Mouse (Mus musculus): Measurements from ENCODE around the gene Cdk5r2. TPM values are rescaled to one million over a fixed set of nuclear protein-coding genes. Genes with fewer than 3 reads are reported as not detected.
A peak's percentile ranks its signal among the peaks of the same experiment; 100 is the strongest.

The Cdk5r2 gene
- polyA plus RNA-seq, 1 experiment, result 90.9 TPM

GRCm38 (mm10) chr1:74894966-74895365, 40.2 kb downstream of the Cdk5r2 start:
- peak; percentile 71 for DNase-seq (ENCODE audit: low read depth)
- TF ChIP-seq POLR2A (IDR thresholded peaks at IDR 0.05; ENCODE audit: borderline replicate concordance, extremely low read depth, insufficient read depth, insufficient read length, poor library complexity, severe bottlenecking), result no peak
- TF ChIP-seq CTCF (IDR thresholded peaks at IDR 0.05; ENCODE audit: borderline replicate concordance, extremely low read depth, insufficient read depth, insufficient read length), result peak; percentile 74

GRCm38 (mm10) chr1:74897976-74898375, 43.2 kb downstream of the Cdk5r2 start:
- DNase-seq (ENCODE audit: low read depth), result no peak

GRCm38 (mm10) chr1:74898656-74899431, 44.1 kb downstream of the Cdk5r2 start:
- peak; percentile 64 for DNase-seq (ENCODE audit: low read depth)
- TF ChIP-seq POLR2A (IDR thresholded peaks at IDR 0.05; ENCODE audit: borderline replicate concordance, extremely low read depth, insufficient read depth, insufficient read length, poor library complexity, severe bottlenecking) (no peak), CTCF (IDR thresholded peaks at IDR 0.05; ENCODE audit: borderline replicate concordance, extremely low read depth, insufficient read depth, insufficient read length) (no peak)

More at GRCm38 (mm10) chr1:74897976-74898375, 43.2 kb downstream of the Cdk5r2 start:
- TF ChIP-seq CTCF (IDR thresholded peaks at IDR 0.05; ENCODE audit: borderline replicate concordance, extremely low read depth, insufficient read depth, insufficient read length), result no peak
- no peak for TF ChIP-seq POLR2A (IDR thresholded peaks at IDR 0.05; ENCODE audit: borderline replicate concordance, extremely low read depth, insufficient read depth, insufficient read length, poor library complexity, severe bottlenecking)

GRCm38 (mm10) chr1:74900341-74901285, 45.9 kb downstream of the Cdk5r2 start:
- TF ChIP-seq CTCF (IDR thresholded peaks at IDR 0.05; ENCODE audit: borderline replicate concordance, extremely low read depth, insufficient read depth, insufficient read length) (no peak), POLR2A (IDR thresholded peaks at IDR 0.05; ENCODE audit: borderline replicate concordance, extremely low read depth, insufficient read depth, insufficient read length, poor library complexity, severe bottlenecking) (no peak)
- peak; percentile 39 for DNase-seq (ENCODE audit: low read depth)

- TF ChIP-seq POLR2A (IDR thresholded peaks at IDR 0.05; ENCODE audit: borderline replicate concordance, extremely low read depth, insufficient read depth, insufficient read length, poor library complexity, severe bottlenecking) (no peak), CTCF (IDR thresholded peaks at IDR 0.05; ENCODE audit: borderline replicate concordance, extremely low read depth, insufficient read depth, insufficient read length) (peak; percentile 57; the same call in 1 of the 2 replicates)
- peak; percentile 72 for DNase-seq (ENCODE audit: low read depth)
These were observed 47.0 kb downstream of the Cdk5r2 start for GRCm38 (mm10) chr1:74901686-74902085.

- no peak for TF ChIP-seq POLR2A (IDR thresholded peaks at IDR 0.05; ENCODE audit: borderline replicate concordance, extremely low read depth, insufficient read depth, insufficient read length, poor library complexity, severe bottlenecking)
- no peak for TF ChIP-seq CTCF (IDR thresholded peaks at IDR 0.05; ENCODE audit: borderline replicate concordance, extremely low read depth, insufficient read depth, insufficient read length)
- DNase-seq (ENCODE audit: low read depth), result no peak
These were observed 47.5 kb downstream of the Cdk5r2 start for GRCm38 (mm10) chr1:74902191-74902590.

Other genes with a start within 250 kb of the Cdk5r2 start
- gene Ttll4, start 193.2 kb upstream of the Cdk5r2 start, polyA plus RNA-seq (2012; rRNA removed), result 35.0 and 45.0 TPM in 2 replicates
- gene Cyp27a1, start 141.4 kb upstream of the Cdk5r2 start, polyA plus RNA-seq (2012; rRNA removed), result 2.0 and 2.1 TPM in 2 replicates
- 0.09 and 0.10 TPM in 2 replicates for gene Prkag3, start 105.7 kb upstream of the Cdk5r2 start, polyA plus RNA-seq (2012; rRNA removed)
- 4.4 and 9.1 TPM in 2 replicates for gene Wnt6, start 83.0 kb upstream of the Cdk5r2 start, polyA plus RNA-seq (2012; rRNA removed)
- 0.73 and 0.77 TPM in 2 replicates for gene Wnt10a, start 63.4 kb upstream of the Cdk5r2 start, polyA plus RNA-seq (2012; rRNA removed)
- gene Fev, start 30.5 kb downstream of the Cdk5r2 start, polyA plus RNA-seq (2012; rRNA removed), result 0.47 and 3.4 TPM in 2 replicates
- gene Cryba2, start 38.2 kb downstream of the Cdk5r2 start, polyA plus RNA-seq (2012; rRNA removed), result 0.44 and 1.1 TPM in 2 replicates
- gene Cfap65, start 80.7 kb downstream of the Cdk5r2 start, polyA plus RNA-seq (2012; rRNA removed), result 2.4 and 3.9 TPM in 2 replicates
- gene Ihh, start 96.7 kb downstream of the Cdk5r2 start, polyA plus RNA-seq (2012; rRNA removed), result 0.47 and 0.57 TPM in 2 replicates

Measured in brain, embryonic 14.5 days (tissue).